Mouse (Mus musculus) myocyte (in vitro differentiated cells): ENCODE results near the gene Nckap5l. TPM values are rescaled to one million over a fixed set of nuclear protein-coding genes. Genes with fewer than 3 reads are reported as not detected.

Experiments used
- H3K27me3 ChIP-seq: one replicate; pipeline ENCODE4 v1.6.1; 2011; ENCODE audit not compliant: control insufficient read depth, insufficient read depth, insufficient read length
- H3K36me3 ChIP-seq: one replicate; pipeline ENCODE4 v1.6.1; 2011; ENCODE audit not compliant: control insufficient read depth, insufficient read depth
- H3K4me2 ChIP-seq: one replicate; pipeline ENCODE4 v1.6.1; 2011; ENCODE audit warnings: low read depth, control low read depth
- H3K4me3 ChIP-seq: one replicate; pipeline ENCODE4 v1.5.1; 2011; ENCODE audit warnings: mild to moderate bottlenecking, control low read depth, moderate library complexity
- H3K79me2 ChIP-seq: one replicate; pipeline ENCODE4 v1.6.1; 2011; ENCODE audit not compliant: control insufficient read depth, insufficient read depth
- H3ac ChIP-seq: one replicate; pipeline ENCODE4 v1.6.1; 2011; ENCODE audit not compliant: control insufficient read depth, insufficient read length
- CEBPB ChIP-seq: IDR thresholded peaks from 2 replicates; pipeline ENCODE4 v1.6.1; 2011; ENCODE audit warnings: mild to moderate bottlenecking, moderate library complexity; ENCODE audit not compliant: poor library complexity, insufficient read depth, severe bottlenecking
- E2F4 ChIP-seq: IDR thresholded peaks from one replicate; pipeline ENCODE4 v1.6.1; 2011; ENCODE audit warnings: mild to moderate bottlenecking, control low read depth, moderate library complexity; ENCODE audit not compliant: insufficient read depth
- MAX ChIP-seq: IDR thresholded peaks from one replicate; pipeline ENCODE4 v1.6.1; 2011; ENCODE audit warnings: low read depth, mild to moderate bottlenecking, control low read depth
- MYOD1 ChIP-seq, 3 experiments: IDR thresholded peaks; one replicate each; pipeline ENCODE4 v1.6.1; 2011; ENCODE audit warnings: control low read depth in 2 of 3, low read depth in 2 of 3, mild to moderate bottlenecking in 2 of 3, moderate library complexity in 1 of 3; ENCODE audit not compliant: insufficient read length in 2 of 3, control insufficient read depth in 1 of 3
- MYOG ChIP-seq, 3 experiments: IDR thresholded peaks; one replicate each; pipeline ENCODE4 v1.6.1; 2011; ENCODE audit warnings: control low read depth in 2 of 3, low read depth in 2 of 3, mild to moderate bottlenecking in 2 of 3; ENCODE audit not compliant: insufficient read length in 2 of 3, control insufficient read depth in 1 of 3, insufficient read depth in 1 of 3
- POLR2A ChIP-seq: IDR thresholded peaks from one replicate; pipeline ENCODE4 v1.6.1; 2011; ENCODE audit warnings: low read depth, mild to moderate bottlenecking, control low read depth, moderate library complexity; ENCODE audit not compliant: insufficient read length
- POLR2AphosphoS2 ChIP-seq: IDR thresholded peaks from one replicate; pipeline ENCODE4 v1.6.1; 2011; ENCODE audit warnings: low read depth, control low read depth; ENCODE audit not compliant: insufficient read length
- REST ChIP-seq: IDR thresholded peaks from one replicate; pipeline ENCODE4 v1.6.1; 2011; ENCODE audit warnings: mild to moderate bottlenecking, control low read depth, moderate library complexity; ENCODE audit not compliant: insufficient read depth, insufficient read length
- SRF ChIP-seq: IDR thresholded peaks from one replicate; pipeline ENCODE4 v1.6.1; 2011; ENCODE audit warnings: low read depth; ENCODE audit not compliant: control insufficient read depth, insufficient read length
- TCF12 ChIP-seq: IDR thresholded peaks from one replicate; pipeline ENCODE4 v1.6.1; 2011; ENCODE audit warnings: mild to moderate bottlenecking, control low read depth; ENCODE audit not compliant: poor library complexity, insufficient read depth, severe bottlenecking
- TCF3 ChIP-seq: IDR thresholded peaks from one replicate; pipeline ENCODE4 v1.6.1; 2011; ENCODE audit warnings: low read depth, control low read depth; ENCODE audit not compliant: insufficient read length
- USF1 ChIP-seq: IDR thresholded peaks from one replicate; pipeline ENCODE4 v1.6.1; 2011; ENCODE audit warnings: low read depth, mild to moderate bottlenecking, control low read depth, moderate library complexity
- polyA plus RNA-seq: library from polyadenylated mRNA; unstranded; fragments of >200 nt; fragmentation: generic; extraction: Trizol; gene quantifications from one replicate; pipeline ENCODE4 v1.2.1, GENCODE M21; 2012; ENCODE audit warnings: missing spikeins

The Nckap5l gene
- polyA plus RNA-seq, 1 experiment = 40.9 TPM

DNA sequence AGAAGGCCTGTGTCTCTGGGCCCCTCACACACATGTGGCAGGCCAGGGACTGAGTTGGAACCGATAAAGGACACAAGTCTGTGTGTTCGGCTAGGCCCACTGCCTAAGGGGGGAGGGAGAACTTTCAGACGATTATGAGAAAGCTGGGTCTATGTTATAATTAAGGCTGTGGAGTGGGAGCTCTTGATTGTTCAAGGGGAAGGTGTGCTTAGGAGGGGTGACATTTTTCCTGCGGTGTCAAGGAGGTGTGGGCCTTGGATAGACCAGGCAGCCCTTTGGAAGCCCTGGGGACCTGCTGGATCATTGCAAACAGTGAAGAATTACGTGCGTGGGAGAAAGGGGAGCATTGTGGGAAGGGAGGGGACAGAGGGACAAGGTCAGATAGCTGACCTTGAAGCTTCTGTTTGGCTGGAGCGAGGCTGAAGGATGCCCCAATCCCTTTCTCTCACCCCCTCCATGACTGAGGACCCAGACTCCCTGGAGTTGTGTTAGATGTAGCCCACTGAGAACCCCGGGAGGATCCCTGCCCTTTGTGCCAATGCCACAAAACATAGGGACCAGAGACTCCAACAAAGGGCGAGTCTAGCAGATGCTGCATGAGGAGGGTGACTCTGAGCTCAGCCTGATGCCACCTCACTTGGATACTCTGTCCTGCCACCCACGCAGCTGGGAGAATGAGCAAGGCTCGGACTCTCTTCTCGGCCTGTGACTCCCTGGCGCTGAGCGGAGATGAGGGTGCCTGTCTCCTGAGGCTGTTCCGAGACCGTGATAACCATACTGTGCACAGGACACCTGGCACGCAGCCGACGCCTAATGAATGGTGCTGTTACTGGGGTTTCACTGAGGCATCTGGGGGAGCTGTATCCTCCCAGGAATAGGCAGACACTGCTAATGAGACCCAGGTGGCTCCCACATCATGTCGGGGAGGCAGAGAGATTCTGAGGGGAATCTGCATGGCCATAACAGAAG lies 44.0 kb upstream of the Nckap5l start:
- H3ac ChIP-seq = no peak overlapping the region
- H3K4me2 ChIP-seq = no peak overlapping the region
- no peaks in the 10 kb centered on the region for H3K79me2 ChIP-seq
- H3K36me3 ChIP-seq = no peaks in the 10 kb centered on the region
- no peaks in the 10 kb centered on the region for H3K27me3 ChIP-seq
- TF ChIP-seq TCF3 (no peak), MYOG (IDR thresholded peaks at IDR 0.05; ENCODE audit: control insufficient read depth in 1 of 3, insufficient read depth in 1 of 3, insufficient read length in 2 of 3, low read depth in 2 of 3) (no peak), MYOD1 (IDR thresholded peaks at IDR 0.05; ENCODE audit: control insufficient read depth in 1 of 3, insufficient read length in 2 of 3, low read depth in 2 of 3) (no peak), TCF12 (no peak), SRF (no peak), USF1 (no peak), MAX (no peak), CEBPB (no peak), E2F4 (no peak), REST (no peak), POLR2AphosphoS2 (no peak), POLR2A (no peak)
- H3K4me3 ChIP-seq = no peak overlapping the region

DNA sequence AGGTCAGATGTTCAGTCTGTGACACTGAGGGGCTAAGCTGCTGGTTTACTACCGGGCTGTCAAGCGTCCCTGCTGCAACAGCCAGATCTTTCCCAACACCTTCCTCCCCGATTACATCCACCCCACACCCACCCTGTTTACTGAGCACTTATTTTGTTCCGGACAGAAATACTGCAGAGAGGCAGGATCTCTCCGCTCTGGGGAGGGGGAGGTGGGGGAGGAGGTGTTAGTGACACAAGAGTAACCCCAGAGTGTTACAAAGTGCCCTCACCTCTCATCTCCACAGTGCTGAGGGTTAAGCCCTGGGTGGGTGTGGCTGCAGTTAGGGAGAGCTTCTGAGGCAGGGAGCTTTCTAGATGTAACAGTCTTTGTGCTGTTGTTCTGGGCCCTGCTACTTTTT lies 42.8 kb upstream of the Nckap5l start:
- H3ac ChIP-seq = no peak overlapping the region
- no peaks in the 10 kb centered on the region for H3K36me3 ChIP-seq
- TF ChIP-seq SRF (no peak), MYOD1 (IDR thresholded peaks at IDR 0.05; ENCODE audit: control insufficient read depth in 1 of 3, insufficient read length in 2 of 3, low read depth in 2 of 3) (no peak), USF1 (no peak), TCF12 (no peak), POLR2A (no peak), MAX (no peak), POLR2AphosphoS2 (no peak), MYOG (IDR thresholded peaks at IDR 0.05; ENCODE audit: control insufficient read depth in 1 of 3, insufficient read depth in 1 of 3, insufficient read length in 2 of 3, low read depth in 2 of 3) (no peak), REST (no peak), CEBPB (no peak), TCF3 (no peak), E2F4 (no peak)
- H3K27me3 ChIP-seq = no peaks in the 10 kb centered on the region
- H3K79me2 ChIP-seq = no peaks in the 10 kb centered on the region
- no peak overlapping the region for H3K4me3 ChIP-seq
- no peak overlapping the region for H3K4me2 ChIP-seq

DNA sequence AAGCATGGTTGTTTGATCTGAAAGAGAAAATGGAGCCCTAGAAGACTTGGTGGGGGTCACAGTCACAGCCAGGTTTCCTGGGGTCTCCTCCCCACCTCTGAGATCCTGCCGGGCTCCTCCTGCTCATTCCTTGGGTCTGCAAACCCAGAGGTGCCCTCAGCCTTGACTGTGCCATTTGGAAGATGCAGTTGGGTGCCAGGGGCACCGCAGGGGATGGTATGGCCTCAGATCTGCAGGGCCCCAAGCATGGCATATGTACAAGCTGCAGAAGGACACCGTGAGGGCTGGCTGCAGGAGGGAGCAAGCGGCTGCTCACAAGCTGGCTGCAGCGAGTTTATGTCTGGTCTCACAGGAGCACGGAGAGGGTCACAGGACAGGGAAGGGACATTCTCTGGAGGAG lies 42.2 kb upstream of the Nckap5l start:
- TF ChIP-seq REST (no peak), SRF (no peak), POLR2A (no peak), E2F4 (no peak), MYOG (IDR thresholded peaks at IDR 0.05; ENCODE audit: control insufficient read depth in 1 of 3, insufficient read depth in 1 of 3, insufficient read length in 2 of 3, low read depth in 2 of 3) (no peak), CEBPB (no peak), POLR2AphosphoS2 (no peak), USF1 (no peak), TCF12 (no peak)
- H3K4me3 ChIP-seq = no peak overlapping the region
- H3K79me2 ChIP-seq = no peaks in the 10 kb centered on the region
- H3K27me3 ChIP-seq = no peaks in the 10 kb centered on the region
- no peak overlapping the region for H3K4me2 ChIP-seq
- no peaks in the 10 kb centered on the region for H3K36me3 ChIP-seq
- no peak overlapping the region for H3ac ChIP-seq

DNA sequence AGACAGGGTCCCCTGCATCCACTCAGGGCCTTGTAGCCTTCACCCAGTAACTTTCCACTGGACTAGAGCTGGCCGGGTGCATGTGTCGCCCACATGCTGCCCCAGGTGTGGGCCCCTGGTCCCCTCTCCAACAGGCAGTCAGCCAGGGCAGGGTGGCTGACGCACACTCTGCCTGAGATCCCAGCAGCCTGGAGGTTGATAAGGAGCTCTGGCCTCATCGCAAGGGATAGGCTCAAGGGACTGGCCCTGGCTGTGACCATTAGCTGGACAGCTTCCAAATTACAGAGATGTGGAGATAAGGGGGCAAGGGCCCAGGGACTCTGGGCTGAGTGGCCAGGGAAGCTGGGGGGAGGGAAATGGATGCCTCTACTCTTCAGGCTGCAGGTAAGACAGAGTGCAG lies 41.2 kb upstream of the Nckap5l start:
- Histone ChIP-seq H3ac (no peak overlapping the region), H3K36me3 (no peaks in the 10 kb centered on the region), H3K4me3 (no peak overlapping the region), H3K27me3 (no peaks in the 10 kb centered on the region), H3K79me2 (no peaks in the 10 kb centered on the region), H3K4me2 (no peak overlapping the region)
- TF ChIP-seq TCF12 = no peak
- no peak for TF ChIP-seq POLR2AphosphoS2
- TF ChIP-seq E2F4 = no peak
- no peak for TF ChIP-seq USF1
- TF ChIP-seq POLR2A = no peak
- no peak for TF ChIP-seq MYOD1 (IDR thresholded peaks at IDR 0.05; ENCODE audit: control insufficient read depth in 1 of 3, insufficient read length in 2 of 3, low read depth in 2 of 3)
- no peak for TF ChIP-seq SRF
- no peak for TF ChIP-seq MAX
- TF ChIP-seq TCF3 = no peak
- no peak for TF ChIP-seq CEBPB
- no peak for TF ChIP-seq REST
- no peak for TF ChIP-seq MYOG (IDR thresholded peaks at IDR 0.05; ENCODE audit: control insufficient read depth in 1 of 3, insufficient read depth in 1 of 3, insufficient read length in 2 of 3, low read depth in 2 of 3)
